Mouse (Mus musculus): ENCODE results near the gene Vps54.

DNA sequence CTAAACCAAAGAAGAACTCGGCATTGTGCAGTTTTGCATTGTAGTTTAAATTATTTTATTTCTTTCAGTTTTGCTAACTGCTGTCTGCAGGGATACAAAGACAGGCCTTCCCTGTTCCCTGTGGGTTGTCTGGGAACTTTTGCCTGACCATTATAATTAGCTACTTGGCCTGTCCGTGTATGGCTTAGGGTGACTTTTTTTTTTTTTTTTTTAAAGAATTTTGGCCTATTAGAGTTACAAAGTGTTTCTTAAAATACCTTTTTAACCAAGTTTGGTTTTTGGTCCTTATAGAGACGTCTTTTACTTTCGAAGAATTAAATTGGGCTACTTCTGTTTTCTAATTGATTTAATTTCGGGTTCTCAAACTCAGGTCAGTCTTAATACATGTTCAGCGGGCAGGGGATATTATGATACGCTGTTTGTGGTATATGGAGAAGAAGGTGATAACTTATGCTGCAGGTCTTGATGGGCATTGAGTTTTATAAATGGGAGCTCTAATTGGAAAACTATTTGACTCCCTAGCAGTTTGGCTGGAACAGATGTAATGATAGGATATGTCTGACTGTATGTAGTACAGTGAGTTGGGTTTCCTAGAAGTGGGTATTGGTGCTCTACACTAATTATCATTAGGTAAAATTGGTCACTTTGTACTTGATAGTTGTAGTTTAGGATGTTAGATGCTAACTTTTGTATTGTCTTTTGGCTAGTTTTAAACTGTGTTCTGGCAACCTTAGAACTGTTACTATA, 855 bp downstream of the Vps54 start:
- TF ChIP-seq CTCF (IDR thresholded peaks at IDR 0.05; ENCODE audit: borderline replicate concordance, control insufficient read depth, extremely low read depth, insufficient read depth, low read length, poor library complexity) (no peak), POLR2A (IDR thresholded peaks at IDR 0.05; ENCODE audit: control insufficient read depth, extremely low read depth, insufficient read depth, low read length, poor library complexity) (no peak)
